Mouse (Mus musculus): ENCODE data around the gene Klf3.

Gene Klf3

DNA sequence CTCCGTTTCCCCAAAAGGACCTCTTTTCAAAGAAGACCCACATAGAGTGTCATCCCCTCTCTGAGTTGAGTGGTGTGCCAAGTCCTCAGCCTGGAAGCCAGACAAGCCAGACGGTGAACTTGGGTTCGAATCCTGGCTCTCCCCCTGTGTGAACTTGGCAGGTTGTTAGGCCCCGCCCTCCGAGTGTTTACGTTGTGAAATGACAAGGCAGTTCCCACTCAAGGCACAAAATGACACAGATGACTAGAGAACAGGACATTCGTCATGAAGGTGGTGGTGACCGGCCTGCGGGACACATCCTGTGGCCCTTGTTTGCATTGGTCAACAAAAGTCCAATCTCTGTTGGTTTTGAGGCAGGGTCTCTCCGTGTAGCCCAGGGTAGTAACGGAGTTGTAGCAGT lies 6.7 kb downstream of the Klf3 start:
- no peak for DNase-seq (ENCODE audit: low read depth)

DNA sequence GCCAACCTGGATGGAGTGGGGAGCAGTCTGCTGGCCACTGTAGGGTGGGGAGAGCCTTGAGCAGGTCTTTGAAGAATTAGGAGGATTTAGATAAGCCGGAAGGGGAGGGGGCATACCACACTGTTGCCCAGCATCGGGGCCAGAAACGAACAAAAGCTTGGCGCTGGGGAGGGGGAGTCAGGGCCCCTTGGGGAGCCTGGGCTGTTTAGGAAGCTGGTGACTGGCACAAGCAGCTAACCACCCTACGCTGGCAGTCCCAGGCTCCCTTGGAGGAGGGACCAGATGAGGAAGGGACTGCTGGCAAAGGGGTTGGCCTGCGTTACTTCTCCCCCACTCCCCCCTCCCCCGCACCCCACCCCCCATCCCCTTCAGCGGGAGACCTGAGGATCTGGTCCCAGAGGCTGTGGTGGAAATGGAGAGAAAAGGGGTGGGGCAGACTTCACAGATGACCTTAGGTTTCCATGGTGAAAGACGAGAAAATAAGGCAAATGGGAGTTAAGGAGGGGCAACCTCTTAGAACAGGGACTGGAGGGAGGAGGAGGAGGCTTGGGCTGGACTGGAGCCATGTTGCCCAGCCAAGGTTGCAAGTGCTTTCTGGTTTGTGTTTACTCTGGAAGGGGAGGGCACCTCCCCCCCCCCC lies 7.8 kb downstream of the Klf3 start:
- no peak for DNase-seq (ENCODE audit: low read depth)

GRCm38 (mm10) chr5:64811500-64812123 lies 8.4 kb downstream of the Klf3 start:
- peak; percentile 91 for DNase-seq (ENCODE audit: low read depth)

DNA sequence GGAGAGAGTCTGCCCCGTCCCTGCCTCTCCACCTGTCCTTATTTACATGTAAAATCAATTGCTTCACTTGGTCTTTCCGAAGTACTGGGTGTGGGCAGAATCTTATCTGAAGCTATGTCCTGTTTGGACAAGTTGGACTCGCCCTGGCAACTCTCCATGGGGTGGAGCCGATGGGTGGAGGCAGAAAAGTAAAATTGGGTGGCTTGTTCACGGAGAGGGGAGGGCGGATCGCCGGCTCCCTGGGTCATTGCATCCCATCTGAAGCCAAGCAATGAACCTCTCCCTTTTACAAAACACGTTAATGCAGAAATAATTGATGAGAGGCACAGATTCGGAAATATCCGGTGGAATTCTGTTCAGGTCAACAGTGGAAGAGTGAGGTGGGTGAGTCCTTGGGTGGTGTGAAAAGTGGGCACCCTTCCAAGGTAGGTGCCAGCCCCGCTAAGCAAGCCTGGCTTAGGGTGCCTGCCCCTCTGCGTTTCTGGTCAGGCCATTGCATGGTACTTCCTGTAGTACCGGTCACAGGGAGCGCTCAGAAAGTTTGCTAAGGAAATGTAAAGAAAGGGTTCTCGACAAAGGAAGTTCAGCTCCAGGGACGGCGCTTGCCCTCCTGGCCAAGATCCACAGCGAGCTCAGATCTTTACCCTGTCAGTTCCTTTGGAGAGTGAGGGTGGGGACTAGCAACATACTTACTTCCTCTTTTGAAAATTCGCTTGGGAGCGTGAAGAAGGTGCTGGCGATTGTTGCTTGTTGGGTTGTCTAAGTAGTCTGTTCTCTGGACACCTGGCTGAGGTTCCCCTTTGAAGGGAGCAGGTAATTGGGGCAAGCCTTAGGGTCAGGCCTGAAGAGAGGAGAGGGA lies 9.2 kb downstream of the Klf3 start:
- peak; percentile 82 for DNase-seq (ENCODE audit: low read depth)

- no peak for DNase-seq (ENCODE audit: low read depth)
Observed at GRCm38 (mm10) chr5:64812983-64813304, 9.8 kb downstream of the Klf3 start.

DNA sequence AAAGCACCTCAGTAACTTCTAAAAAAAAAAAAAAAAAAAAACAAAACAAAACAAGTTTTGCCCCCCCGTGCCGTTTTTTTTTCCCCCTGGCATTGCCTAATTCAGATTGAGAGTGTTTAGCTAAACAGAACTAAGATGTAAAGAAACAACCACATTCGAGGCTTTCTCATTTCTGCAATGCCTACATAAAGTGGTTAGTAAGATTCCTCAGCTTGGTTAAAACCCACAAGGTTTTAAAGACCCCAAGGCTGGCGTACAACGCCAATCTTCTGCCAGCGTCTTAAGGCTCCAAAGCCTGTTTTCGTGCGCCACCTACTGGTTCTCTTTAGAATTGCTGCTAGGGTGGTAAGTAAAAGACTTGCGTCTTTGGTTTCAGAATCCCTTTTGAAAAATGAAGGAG lies 10.2 kb downstream of the Klf3 start:
- peak; percentile 92 for DNase-seq (ENCODE audit: low read depth)

DNA sequence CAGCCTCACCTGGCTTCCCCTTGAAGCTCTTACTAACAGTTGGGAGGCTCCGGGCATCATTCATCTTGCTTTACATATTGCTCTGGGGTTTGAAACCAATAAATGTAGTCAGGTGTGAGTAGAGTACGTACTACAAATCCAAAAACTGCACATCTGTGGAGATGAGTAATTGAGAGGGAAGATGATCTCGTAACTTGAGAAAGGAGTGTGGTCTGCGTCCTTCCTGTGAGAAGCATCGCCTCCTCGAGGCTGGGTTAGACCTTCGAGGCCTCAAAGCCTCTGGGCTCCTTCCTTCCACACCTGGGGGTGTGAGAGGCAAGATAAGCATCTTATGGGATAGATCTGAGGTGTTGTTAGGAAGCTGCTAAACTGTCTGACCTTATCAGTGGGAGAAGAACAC lies 11.2 kb downstream of the Klf3 start:
- DNase-seq (ENCODE audit: low read depth) = no peak

GRCm38 (mm10) chr5:64815631-64816030 lies 12.4 kb downstream of the Klf3 start:
- no peak for DNase-seq (ENCODE audit: low read depth)

DNA sequence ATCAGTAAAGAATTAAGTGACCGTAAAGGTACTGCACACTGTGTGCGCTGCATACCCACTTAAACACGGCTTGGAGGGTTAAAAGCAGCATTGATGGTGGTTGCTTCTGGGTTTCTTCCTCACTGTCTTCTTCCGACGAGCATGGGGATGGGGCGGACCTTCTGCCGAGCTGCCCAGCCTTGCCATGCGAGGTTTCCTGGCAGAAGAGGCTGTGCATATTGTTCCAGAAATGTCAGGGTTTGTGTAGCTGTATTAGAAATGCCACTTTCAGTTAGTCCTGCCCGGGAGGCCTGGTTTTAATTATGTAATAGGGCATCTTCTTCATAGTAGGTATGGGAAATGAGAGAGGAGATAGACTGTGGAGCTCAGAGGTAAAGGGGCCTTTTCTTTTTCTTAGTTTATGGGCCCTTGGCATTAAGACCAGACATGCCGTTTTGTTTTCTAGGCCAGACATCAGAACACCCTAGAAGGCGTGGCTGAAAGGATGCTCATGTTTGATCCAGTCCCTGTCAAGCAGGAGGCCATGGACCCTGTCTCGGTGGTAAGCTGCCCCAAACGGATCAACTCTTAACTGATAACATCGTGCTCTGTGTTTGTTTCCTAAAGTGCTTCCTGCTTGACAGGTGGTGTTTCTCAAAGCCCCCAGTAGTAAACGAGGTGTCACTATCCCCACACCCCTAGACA lies 13.2 kb downstream of the Klf3 start:
- no peak for DNase-seq (ENCODE audit: low read depth)

- DNase-seq (ENCODE audit: low read depth) = no peak
Observed at GRCm38 (mm10) chr5:64816974-64817296, 13.7 kb downstream of the Klf3 start.

- no peak for DNase-seq (ENCODE audit: low read depth)
Observed at GRCm38 (mm10) chr5:64819390-64819789, 16.2 kb downstream of the Klf3 start.

GRCm38 (mm10) chr5:64820138-64820537 lies 16.9 kb downstream of the Klf3 start:
- no peak for DNase-seq (ENCODE audit: low read depth)

GRCm38 (mm10) chr5:64821294-64821693 lies 18.1 kb downstream of the Klf3 start:
- DNase-seq (ENCODE audit: low read depth) = no peak

DNA sequence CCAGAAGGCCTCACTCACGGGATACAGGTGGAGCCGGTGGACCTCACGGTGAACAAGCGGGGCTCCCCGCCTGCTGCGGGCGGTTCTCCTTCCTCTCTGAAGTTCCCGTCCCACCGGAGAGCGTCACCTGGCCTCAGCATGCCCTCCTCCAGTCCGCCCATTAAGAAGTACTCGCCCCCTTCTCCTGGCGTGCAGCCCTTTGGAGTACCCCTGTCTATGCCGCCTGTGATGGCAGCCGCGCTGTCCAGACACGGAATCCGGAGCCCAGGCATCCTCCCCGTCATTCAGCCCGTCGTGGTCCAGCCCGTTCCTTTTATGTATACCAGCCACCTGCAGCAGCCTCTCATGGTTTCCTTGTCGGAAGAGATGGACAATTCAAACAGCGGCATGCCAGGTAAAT lies 18.8 kb downstream of the Klf3 start:
- no peak for DNase-seq (ENCODE audit: low read depth)

DNA sequence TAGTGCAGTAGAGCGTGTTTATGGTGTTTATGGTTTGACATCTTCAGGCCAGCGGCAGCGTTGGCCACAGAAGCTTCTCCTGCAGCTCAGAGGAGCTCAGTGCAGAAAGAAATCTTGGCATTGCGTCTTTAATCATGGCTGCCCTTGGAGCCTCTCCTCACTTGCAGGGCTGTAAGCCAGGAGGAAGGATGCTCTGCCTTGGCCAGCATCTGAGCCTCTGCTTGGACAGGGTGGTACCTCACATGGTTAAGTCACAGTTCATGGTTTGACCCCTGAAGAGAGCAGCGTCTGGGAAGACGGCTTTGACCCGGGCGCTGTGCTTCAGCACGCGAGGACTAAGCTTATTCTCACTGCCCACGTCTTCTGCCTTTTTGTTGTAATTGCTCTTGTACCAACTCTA lies 20.2 kb downstream of the Klf3 start:
- DNase-seq (ENCODE audit: low read depth) = no peak

DNA sequence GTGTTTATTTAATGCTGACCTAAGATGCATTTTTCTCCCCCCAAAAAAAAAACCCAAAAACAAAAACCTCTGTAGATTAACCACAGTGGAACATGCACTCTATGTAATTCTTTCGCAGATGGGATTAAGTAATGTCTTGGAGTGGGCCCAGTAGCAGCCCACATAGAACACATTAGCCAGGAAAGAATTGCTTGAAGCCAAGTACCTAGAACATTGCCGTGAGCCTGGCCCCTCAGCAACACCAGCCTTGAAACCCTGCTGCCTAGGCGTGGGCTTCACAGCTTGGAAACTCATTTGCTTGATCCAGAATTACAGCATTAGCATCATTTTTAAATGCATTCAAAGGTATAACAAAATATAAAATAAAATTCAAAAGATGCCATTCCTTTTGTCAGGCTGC lies 21.6 kb downstream of the Klf3 start:
- no peak for DNase-seq (ENCODE audit: low read depth)

- no peak for DNase-seq (ENCODE audit: low read depth)
Observed at GRCm38 (mm10) chr5:64825496-64825895, 22.3 kb downstream of the Klf3 start.

DNA sequence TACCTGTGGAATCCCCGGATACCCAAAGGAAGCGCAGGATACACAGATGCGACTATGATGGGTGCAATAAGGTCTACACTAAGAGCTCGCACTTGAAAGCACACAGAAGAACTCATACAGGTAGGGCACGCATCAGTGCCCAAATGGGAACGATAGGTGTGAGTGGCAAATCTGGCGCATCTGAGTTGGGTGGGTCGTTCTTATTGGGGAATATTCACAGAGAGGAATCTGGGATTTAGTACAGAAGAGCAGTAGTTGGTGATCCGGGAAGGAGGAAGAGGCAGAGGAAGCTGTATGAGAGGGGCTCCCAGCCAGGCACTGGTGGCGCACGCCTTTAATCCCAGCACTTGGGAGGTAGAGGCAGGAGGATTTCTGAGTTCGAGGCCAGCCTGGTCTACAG lies 24.0 kb downstream of the Klf3 start:
- DNase-seq (ENCODE audit: low read depth) = no peak

DNA sequence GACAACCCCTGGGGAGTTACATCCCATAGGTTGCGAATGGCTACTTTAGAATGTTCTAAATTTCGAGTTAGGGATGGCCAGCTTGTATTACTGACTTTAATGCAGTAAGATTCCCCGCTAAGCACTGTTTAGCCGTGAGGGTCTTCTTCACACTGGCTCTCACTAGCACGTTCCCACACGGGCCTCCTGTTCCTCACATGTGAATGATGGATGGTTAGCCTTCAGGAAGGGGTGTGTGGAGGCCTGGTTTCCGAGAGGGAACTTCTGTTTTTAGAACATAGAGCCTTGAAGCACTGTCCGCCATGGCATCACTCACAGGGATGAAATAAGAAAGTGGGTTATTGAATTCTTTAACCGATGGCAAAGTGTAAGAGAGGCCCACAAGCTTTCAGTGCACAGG lies 25.1 kb downstream of the Klf3 start:
- no peak for DNase-seq (ENCODE audit: low read depth)

- no peak for DNase-seq (ENCODE audit: low read depth)
Observed at GRCm38 (mm10) chr5:64829606-64830005, 26.4 kb downstream of the Klf3 start.

DNA sequence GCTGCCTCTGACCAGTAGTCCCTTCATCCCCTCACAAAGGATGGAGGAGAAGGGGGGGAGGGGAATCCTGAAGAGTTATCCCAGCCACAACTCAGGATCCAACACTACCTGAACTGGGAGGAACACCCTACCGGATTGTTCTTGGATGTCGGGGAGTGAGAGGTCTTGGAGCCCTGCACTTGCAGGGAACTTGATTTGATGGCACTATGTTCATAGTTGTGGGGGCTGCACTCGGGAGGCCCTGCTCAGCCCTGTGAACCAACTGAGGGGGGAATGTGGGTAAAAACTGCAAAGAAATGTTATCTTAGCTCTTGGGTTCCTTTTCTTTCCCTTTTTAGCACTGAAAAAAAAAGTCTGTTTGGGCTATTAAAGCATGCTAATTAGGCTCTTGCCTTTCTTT lies 27.6 kb downstream of the Klf3 start:
- no peak for DNase-seq (ENCODE audit: low read depth)

- DNase-seq (ENCODE audit: low read depth) = no peak
Observed at GRCm38 (mm10) chr5:64833410-64833809, 30.2 kb downstream of the Klf3 start.

DNA sequence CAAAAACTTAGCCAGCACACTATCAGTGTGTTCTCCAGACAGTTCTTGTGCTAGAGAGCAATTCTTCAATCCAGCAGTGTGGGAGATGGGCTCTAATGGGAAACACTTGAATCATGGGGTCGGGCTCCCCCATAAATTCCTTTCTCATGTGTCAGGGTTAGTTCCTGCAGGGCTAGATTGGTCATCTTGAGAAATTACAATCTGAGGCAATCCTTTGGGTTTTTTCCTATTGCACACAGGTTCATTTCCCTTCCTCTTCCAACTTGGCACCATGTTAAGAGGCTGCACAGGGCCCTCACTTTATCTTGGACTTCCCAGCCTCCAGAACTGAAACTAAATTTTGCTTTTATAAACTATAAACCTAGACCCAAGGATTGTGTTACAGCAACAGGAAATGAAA lies 31.0 kb downstream of the Klf3 start:
- DNase-seq (ENCODE audit: low read depth) = no peak

Measured in c-Kit-positive CD71-positive TER-119-negative erythroid progenitor cells, embryonic 14.5 days (primary cell).